Mouse (Mus musculus) MEL (cell line): ENCODE measurements around the gene Farp1.

Experiments
- CTCF ChIP-seq, 3 experiments: IDR thresholded peaks in 2 of 3; conservative IDR thresholded peaks in 1 of 3; 2 replicates each; pipeline ENCODE4 v1.5.1; 2011 to 2012; ENCODE audit warnings: low read length in 3 of 3, low read depth in 2 of 3, mild to moderate bottlenecking in 2 of 3, improper control_type of control experiment in 1 of 3, inconsistent platforms in 1 of 3, mixed read lengths in 1 of 3, moderate library complexity in 1 of 3; ENCODE audit not compliant: control insufficient read depth in 1 of 3, insufficient read depth in 1 of 3, poor library complexity in 1 of 3, severe bottlenecking in 1 of 3
- E2F4 ChIP-seq: IDR thresholded peaks from 2 replicates; pipeline ENCODE4 v1.6.1; 2011; ENCODE audit warnings: low read depth, low read length, improper control_type of control experiment, borderline replicate concordance
- EP300 ChIP-seq, 2 experiments: IDR thresholded peaks; 2 replicates each; pipeline ENCODE4 v1.6.1; 2011; ENCODE audit warnings: improper control_type of control experiment in 2 of 2, low read length in 2 of 2, low read depth in 1 of 2, mild to moderate bottlenecking in 1 of 2
- ETS1 ChIP-seq: IDR thresholded peaks from 2 replicates; pipeline ENCODE4 v1.6.1; 2012; ENCODE audit warnings: low read depth, mild to moderate bottlenecking, inconsistent platforms, low read length, improper control_type of control experiment, moderate library complexity
- NRF1 ChIP-seq: IDR thresholded peaks from 2 replicates; pipeline ENCODE4 v1.6.1; 2014; ENCODE audit warnings: low read depth, mild to moderate bottlenecking, inconsistent platforms, low read length, improper control_type of control experiment, moderate library complexity; ENCODE audit not compliant: poor library complexity, insufficient read depth, severe bottlenecking
- POLR2A ChIP-seq, 2 experiments: IDR thresholded peaks; 2 replicates each; pipeline ENCODE4 v1.6.1; 2011 to 2012; ENCODE audit warnings: low read length in 2 of 2, mild to moderate bottlenecking in 2 of 2, control low read depth in 1 of 2, improper control_type of control experiment in 1 of 2, low read depth in 1 of 2, moderate library complexity in 1 of 2; ENCODE audit not compliant: control insufficient read depth in 1 of 2, insufficient read depth in 1 of 2, poor library complexity in 1 of 2
- POLR2AphosphoS2 ChIP-seq: IDR thresholded peaks from 2 replicates; pipeline ENCODE4 v1.6.1; 2011; ENCODE audit warnings: low read length, improper control_type of control experiment
- SMC3 ChIP-seq: IDR thresholded peaks from 2 replicates; pipeline ENCODE4 v1.6.1; 2011; ENCODE audit warnings: low read depth, low read length, improper control_type of control experiment

DNA sequence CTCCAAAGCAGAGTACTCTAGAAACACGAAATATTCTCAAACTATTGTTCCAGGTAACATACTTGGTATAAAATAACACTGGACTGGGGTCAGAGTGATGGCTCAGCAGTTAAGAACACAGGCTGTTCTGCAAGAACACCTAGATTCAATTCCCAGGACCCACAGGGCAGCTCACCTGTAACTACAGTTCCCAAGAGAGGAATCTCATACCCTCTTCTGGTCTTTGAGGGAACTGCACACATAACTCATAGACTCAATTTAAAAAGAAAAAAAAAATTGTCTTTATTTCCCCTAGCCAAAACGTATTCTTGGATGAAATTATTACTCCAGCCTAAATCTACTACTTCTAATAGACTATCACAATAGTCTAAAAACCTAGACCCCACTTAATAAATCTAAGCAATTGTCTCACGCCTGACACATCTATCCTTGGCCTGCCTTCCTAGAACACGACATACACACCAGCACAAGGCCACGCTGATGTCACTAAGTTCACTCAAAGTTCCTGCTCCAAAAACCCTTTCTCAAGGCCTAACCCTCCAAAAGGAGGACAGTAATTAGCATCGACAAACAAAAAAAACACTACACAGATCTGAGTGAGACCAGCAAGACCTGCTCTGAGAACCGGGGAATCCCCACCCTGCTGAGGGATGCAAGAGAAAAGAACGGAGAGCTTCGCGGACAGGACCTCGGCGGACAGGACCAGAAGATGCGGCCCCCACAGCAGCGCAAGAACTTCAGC is 250.6 kb downstream of the Farp1 start:
- no peak for TF ChIP-seq E2F4
- TF ChIP-seq POLR2A (IDR thresholded peaks at IDR 0.05; ENCODE audit: control insufficient read depth in 1 of 2, insufficient read depth in 1 of 2, low read depth in 1 of 2, low read length in 2 of 2, poor library complexity in 1 of 2): no peak
- TF ChIP-seq CTCF (IDR thresholded peaks at IDR 0.05 in 2 of 3, conservative IDR thresholded peaks at IDR 0.05 in 1 of 3; ENCODE audit: control insufficient read depth in 1 of 3, insufficient read depth in 1 of 3, low read depth in 2 of 3, low read length in 3 of 3, poor library complexity in 1 of 3, severe bottlenecking in 1 of 3): peak in 2 of 3 experiments; percentile 21 to 24; a peak in 3 of 6 replicates
- TF ChIP-seq POLR2AphosphoS2: no peak
- 0 out of 2 replicates have a peak, but pooled peaks have one; percentile 6 for TF ChIP-seq SMC3
- no peak for TF ChIP-seq EP300 (IDR thresholded peaks at IDR 0.05; ENCODE audit: low read depth in 1 of 2, low read length in 2 of 2)
- TF ChIP-seq ETS1: no peak
- no peak for TF ChIP-seq NRF1
